Mouse (Mus musculus): ENCODE results near the gene Parp16. TPM values are rescaled to one million over a fixed set of nuclear protein-coding genes. Genes with fewer than 3 reads are reported as not detected.

Parp16 gene
- 3.2 TPM for polyA plus RNA-seq (2014; fragmentation: Illumina TruSeq; extraction: RNeasy Lipid Tissue Mini Kit (QIAGEN cat#74804); ENCODE audit: low read depth, low replicate concordance)

DNA sequence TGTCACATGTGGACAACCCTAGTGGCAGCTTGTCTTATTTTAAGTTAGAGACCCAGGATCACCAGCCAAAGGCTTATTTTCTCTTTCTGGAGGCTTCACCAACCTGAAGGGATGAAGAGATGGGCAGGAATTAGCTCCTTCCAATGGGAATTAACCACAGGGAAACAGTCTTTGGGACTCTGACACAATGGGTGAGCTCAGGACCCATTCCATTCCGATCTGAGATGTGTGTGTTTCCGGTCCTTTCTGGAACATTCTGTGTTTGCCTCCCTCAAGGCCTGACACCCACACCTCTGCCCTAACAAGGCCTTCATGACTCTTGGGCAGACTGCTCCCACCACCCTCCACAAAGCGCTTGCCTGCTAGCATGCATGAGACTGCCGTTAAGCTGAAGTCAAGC lies at the start of gene Parp16:
Parp16 (plus strand) TSS at position 301 of the 400 bp plus-strand sequence.

DNA sequence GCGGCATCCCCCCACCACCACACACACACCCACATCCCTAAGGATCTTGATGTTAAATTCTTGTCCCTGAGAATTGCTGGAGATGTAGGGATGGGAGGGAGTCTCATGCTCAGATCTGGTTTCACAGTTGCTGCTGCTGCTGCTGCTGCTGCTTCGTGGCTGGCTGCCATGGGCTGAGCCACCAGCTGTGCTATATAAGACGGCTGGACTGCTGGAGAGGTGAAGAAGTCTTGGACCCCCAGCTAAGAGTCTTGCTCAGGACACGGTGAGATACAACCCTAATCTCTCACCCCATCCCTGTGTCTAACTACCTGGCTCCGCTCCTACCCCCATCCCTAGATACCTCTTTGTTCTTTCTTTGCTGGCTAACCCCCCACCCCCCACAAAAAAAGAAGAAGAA lies 69.8 kb downstream of the Parp16 start, which contains the start of gene Cilp:
Cilp (plus strand) TSS at position 222 of the 400 bp plus-strand sequence.

Other genes with a start within 250 kb of the Parp16 start
- gene Slc24a1, start 243.7 kb upstream of the Parp16 start, polyA plus RNA-seq (2014; fragmentation: Illumina TruSeq; extraction: RNeasy Lipid Tissue Mini Kit (QIAGEN cat#74804); ENCODE audit: low read depth, low replicate concordance), result 0.13 TPM
- gene Ints14, start 234.4 kb upstream of the Parp16 start, polyA plus RNA-seq (2014; fragmentation: Illumina TruSeq; extraction: RNeasy Lipid Tissue Mini Kit (QIAGEN cat#74804); ENCODE audit: low read depth, low replicate concordance), result 15.9 TPM
- 23.9 TPM for gene Hacd3, start 173.7 kb upstream of the Parp16 start, polyA plus RNA-seq (2014; fragmentation: Illumina TruSeq; extraction: RNeasy Lipid Tissue Mini Kit (QIAGEN cat#74804); ENCODE audit: low read depth, low replicate concordance)
- 64.1 TPM for gene Dpp8, start 162.9 kb upstream of the Parp16 start, polyA plus RNA-seq (2014; fragmentation: Illumina TruSeq; extraction: RNeasy Lipid Tissue Mini Kit (QIAGEN cat#74804); ENCODE audit: low read depth, low replicate concordance)
- gene Igdcc4, start 93.9 kb upstream of the Parp16 start, polyA plus RNA-seq (2014; fragmentation: Illumina TruSeq; extraction: RNeasy Lipid Tissue Mini Kit (QIAGEN cat#74804); ENCODE audit: low read depth, low replicate concordance), result 7.6 TPM
- not detected for gene Igdcc3, start 54.2 kb upstream of the Parp16 start, polyA plus RNA-seq (2014; fragmentation: Illumina TruSeq; extraction: RNeasy Lipid Tissue Mini Kit (QIAGEN cat#74804); ENCODE audit: low read depth, low replicate concordance)
- 10.0 TPM for gene Cilp, start 69.8 kb downstream of the Parp16 start, polyA plus RNA-seq (2014; fragmentation: Illumina TruSeq; extraction: RNeasy Lipid Tissue Mini Kit (QIAGEN cat#74804); ENCODE audit: low read depth, low replicate concordance)
- 90.6 TPM for gene Clpx, start 98.9 kb downstream of the Parp16 start, polyA plus RNA-seq (2014; fragmentation: Illumina TruSeq; extraction: RNeasy Lipid Tissue Mini Kit (QIAGEN cat#74804); ENCODE audit: low read depth, low replicate concordance)
- gene Pdcd7, start 150.8 kb downstream of the Parp16 start, polyA plus RNA-seq (2014; fragmentation: Illumina TruSeq; extraction: RNeasy Lipid Tissue Mini Kit (QIAGEN cat#74804); ENCODE audit: low read depth, low replicate concordance), result 12.3 TPM
- gene Ubap1l, start 165.7 kb downstream of the Parp16 start, polyA plus RNA-seq (2014; fragmentation: Illumina TruSeq; extraction: RNeasy Lipid Tissue Mini Kit (QIAGEN cat#74804); ENCODE audit: low read depth, low replicate concordance), result not detected
- 3.0 TPM for gene Kbtbd13, start 196.3 kb downstream of the Parp16 start, polyA plus RNA-seq (2014; fragmentation: Illumina TruSeq; extraction: RNeasy Lipid Tissue Mini Kit (QIAGEN cat#74804); ENCODE audit: low read depth, low replicate concordance)
- gene Rasl12, start 203.2 kb downstream of the Parp16 start, polyA plus RNA-seq (2014; fragmentation: Illumina TruSeq; extraction: RNeasy Lipid Tissue Mini Kit (QIAGEN cat#74804); ENCODE audit: low read depth, low replicate concordance), result 14.5 TPM
- gene Slc51b, start 227.6 kb downstream of the Parp16 start, polyA plus RNA-seq (2014; fragmentation: Illumina TruSeq; extraction: RNeasy Lipid Tissue Mini Kit (QIAGEN cat#74804); ENCODE audit: low read depth, low replicate concordance), result not detected
- 10.2 TPM for gene Mtfmt, start 240.4 kb downstream of the Parp16 start, polyA plus RNA-seq (2014; fragmentation: Illumina TruSeq; extraction: RNeasy Lipid Tissue Mini Kit (QIAGEN cat#74804); ENCODE audit: low read depth, low replicate concordance)

Data from heart, adult 10 weeks (tissue).